Mouse (Mus musculus) CH12.LX (cell line): ENCODE measurements around the gene Dppa2. TPM values are rescaled to one million over a fixed set of nuclear protein-coding genes. Genes with fewer than 3 reads are reported as not detected.

Source experiments
- DNase-seq: peaks from one replicate; pipeline ENCODE4 v3.0.0-alpha.2; 2013; ENCODE audit errors: extremely low read depth
- H3K27ac ChIP-seq: 2 replicates; pipeline ENCODE4 v1.5.1; 2012; ENCODE audit warnings: low read depth, mild to moderate bottlenecking, control low read depth, moderate library complexity; ENCODE audit not compliant: insufficient read depth
- H3K27me3 ChIP-seq: replicated peaks from 2 replicates; pipeline ENCODE3; 2012; ENCODE audit warnings: inconsistent platforms
- H3K36me3 ChIP-seq, 2 experiments: replicated peaks in 1 of 2; 2 replicates each; pipeline versions ENCODE3 to v1.6.1; 2012; ENCODE audit warnings: inconsistent platforms in 1 of 2, low read length in 1 of 2, mild to moderate bottlenecking in 1 of 2, mixed read lengths in 1 of 2, moderate library complexity in 1 of 2; ENCODE audit not compliant: control insufficient read depth in 1 of 2, insufficient read depth in 1 of 2
- H3K4me1 ChIP-seq, 2 experiments: 2 replicates each; pipeline ENCODE4 v1.6.1; 2012; ENCODE audit warnings: inconsistent platforms in 1 of 2, moderate library complexity in 1 of 2; ENCODE audit not compliant: insufficient read depth in 2 of 2, control insufficient read depth in 1 of 2
- H3K4me2 ChIP-seq: 2 replicates; pipeline ENCODE4 v1.6.1; 2012; ENCODE audit warnings: low read depth, mild to moderate bottlenecking, control low read depth; ENCODE audit not compliant: poor library complexity, insufficient read depth, severe bottlenecking
- H3K4me3 ChIP-seq, 3 experiments: fragments of 150-350 bp in 1 of 3; sonication (generic) in 1 of 3; replicated peaks in 1 of 3; 2 replicates each; pipeline versions ENCODE3 to v1.5.1; 2011 to 2012; ENCODE audit warnings: low read depth in 2 of 3, low read length in 2 of 3, mild to moderate bottlenecking in 2 of 3, moderate library complexity in 2 of 3, control low read depth in 1 of 3, improper control_type of control experiment in 1 of 3, inconsistent platforms in 1 of 3, mixed read lengths in 1 of 3; ENCODE audit not compliant: poor library complexity in 1 of 3
- H3K79me2 ChIP-seq: replicated peaks from 2 replicates; pipeline ENCODE4 v1.6.1; 2012; ENCODE audit warnings: mild to moderate bottlenecking, moderate library complexity; ENCODE audit not compliant: control insufficient read depth, poor library complexity, insufficient read depth, severe bottlenecking; ENCODE audit errors: extremely low read depth
- H3K9ac ChIP-seq: 2 replicates; pipeline ENCODE4 v1.6.1; 2012; ENCODE audit warnings: low read depth, mild to moderate bottlenecking, control low read depth, moderate library complexity; ENCODE audit not compliant: insufficient read depth
- H3K9me3 ChIP-seq: replicated peaks from 2 replicates; pipeline ENCODE3; 2012; ENCODE audit warnings: low read length, inconsistent platforms, mixed read lengths
- CHD2 ChIP-seq: IDR thresholded peaks from 2 replicates; pipeline ENCODE4 v1.6.1; 2011; ENCODE audit warnings: low read length, improper control_type of control experiment
- CTCF ChIP-seq, 2 experiments: IDR thresholded peaks in 1 of 2; conservative IDR thresholded peaks in 1 of 2; 2 replicates each; pipeline ENCODE4 v1.5.1; 2011 to 2012; ENCODE audit warnings: low read depth in 2 of 2, low read length in 2 of 2, improper control_type of control experiment in 1 of 2, inconsistent platforms in 1 of 2, mild to moderate bottlenecking in 1 of 2, moderate library complexity in 1 of 2
- E2F4 ChIP-seq: IDR thresholded peaks from 2 replicates; pipeline ENCODE4 v1.6.1; 2011; ENCODE audit warnings: low read depth, low read length, improper control_type of control experiment; ENCODE audit not compliant: insufficient replicate concordance
- ELF1 ChIP-seq: IDR thresholded peaks from 2 replicates; pipeline ENCODE4 v1.6.1; 2014; ENCODE audit warnings: low read depth, mild to moderate bottlenecking, inconsistent platforms, low read length, improper control_type of control experiment
- GABPA ChIP-seq: IDR thresholded peaks from 2 replicates; pipeline ENCODE4 v1.6.1; 2012; ENCODE audit warnings: low read depth, low read length, improper control_type of control experiment, inconsistent platforms; ENCODE audit not compliant: insufficient replicate concordance
- HCFC1 ChIP-seq: IDR thresholded peaks from 2 replicates; pipeline ENCODE4 v1.6.1; 2012; ENCODE audit warnings: low read depth, mild to moderate bottlenecking, inconsistent platforms, low read length, improper control_type of control experiment
- MAFK ChIP-seq: IDR thresholded peaks from 2 replicates; pipeline ENCODE4 v1.6.1; 2011; ENCODE audit warnings: low read length, improper control_type of control experiment; ENCODE audit not compliant: insufficient replicate concordance
- MEF2A ChIP-seq: IDR thresholded peaks from 2 replicates; pipeline ENCODE4 v1.6.1; 2014; ENCODE audit warnings: low read depth, mild to moderate bottlenecking, inconsistent platforms, low read length, improper control_type of control experiment, borderline replicate concordance
- PAX5 ChIP-seq: IDR thresholded peaks from 2 replicates; pipeline ENCODE4 v1.6.1; 2012; ENCODE audit warnings: low read length, inconsistent platforms, mixed read lengths
- POLR2A ChIP-seq: IDR thresholded peaks from 2 replicates; pipeline ENCODE4 v1.6.1; 2011; ENCODE audit warnings: low read depth, mild to moderate bottlenecking, improper control_type of control experiment, low read length
- POLR2AphosphoS2 ChIP-seq: IDR thresholded peaks from 2 replicates; pipeline ENCODE4 v1.6.1; 2011; ENCODE audit warnings: low read depth, low read length, improper control_type of control experiment
- RCOR1 ChIP-seq: conservative IDR thresholded peaks from 2 replicates; pipeline ENCODE4 v1.6.1; 2012; ENCODE audit warnings: low read depth, mild to moderate bottlenecking, inconsistent platforms, low read length, improper control_type of control experiment
- SIN3A ChIP-seq: IDR thresholded peaks from 2 replicates; pipeline ENCODE4 v1.6.1; 2012; ENCODE audit warnings: low read length, improper control_type of control experiment, inconsistent platforms
- TBP ChIP-seq: conservative IDR thresholded peaks from 2 replicates; pipeline ENCODE4 v1.6.1; 2011; ENCODE audit warnings: low read depth, low read length, improper control_type of control experiment
- TCF12 ChIP-seq: IDR thresholded peaks from 2 replicates; pipeline ENCODE4 v1.6.1; 2014; ENCODE audit warnings: low read depth, mild to moderate bottlenecking, inconsistent platforms, low read length, improper control_type of control experiment
- USF1 ChIP-seq: IDR thresholded peaks from 2 replicates; pipeline ENCODE4 v1.6.1; 2014; ENCODE audit warnings: low read depth, mild to moderate bottlenecking, inconsistent platforms, low read length, improper control_type of control experiment
- USF2 ChIP-seq: conservative IDR thresholded peaks from 2 replicates; pipeline ENCODE4 v1.6.1; 2011; ENCODE audit warnings: low read depth, low read length, improper control_type of control experiment
- ZKSCAN1 ChIP-seq: IDR thresholded peaks from 2 replicates; pipeline ENCODE4 v1.6.1; 2012; ENCODE audit warnings: low read depth, inconsistent platforms, low read length, improper control_type of control experiment, borderline replicate concordance
- ZNF384 ChIP-seq: IDR thresholded peaks from 2 replicates; pipeline ENCODE4 v1.6.1; 2012; ENCODE audit warnings: low read depth, low read length, improper control_type of control experiment, inconsistent platforms
- dilution Hi-C: fragments of 300-500 bp; cut with MboI; formaldehyde crosslinking; loops from 2 replicates; pipeline ENCODE4 v1.14.3; 2020; ENCODE audit warnings: low sequenced_read_pairs; ENCODE audit not compliant: extremely low pct_unique_long_range_greater_than_20kb, extremely low pct_ligation_motif_present
- in situ Hi-C: fragments of 300-500 bp; cut with MboI; formaldehyde crosslinking; loops from 3 replicates; pipeline ENCODE4 v1.14.3; 2019; ENCODE audit warnings: low sequenced_read_pairs, low pct_ligation_motif_present, low pct_unique_long_range_greater_than_20kb, mixed read lengths
- polyA plus RNA-seq: library from polyadenylated mRNA; unstranded; fragments of >175 nt; gene quantifications from 2 replicates; pipeline ENCODE4 v1.2.1, GENCODE M21; 2012; ENCODE audit warnings: low read depth; ENCODE audit not compliant: insufficient read length
- total RNA-seq, 2 experiments: library from RNA; depleted of rRNA; stranded (reverse); fragments of 300-350 nt in 1 of 2; fragments of >200 nt in 1 of 2; gene quantifications; 2 replicates each; pipeline ENCODE4 v1.2.3; 2012 to 2014

The Dppa2 gene
- total and polyA plus RNA-seq, 3 experiments: 0.13 TPM; not detected in 2

DNA sequence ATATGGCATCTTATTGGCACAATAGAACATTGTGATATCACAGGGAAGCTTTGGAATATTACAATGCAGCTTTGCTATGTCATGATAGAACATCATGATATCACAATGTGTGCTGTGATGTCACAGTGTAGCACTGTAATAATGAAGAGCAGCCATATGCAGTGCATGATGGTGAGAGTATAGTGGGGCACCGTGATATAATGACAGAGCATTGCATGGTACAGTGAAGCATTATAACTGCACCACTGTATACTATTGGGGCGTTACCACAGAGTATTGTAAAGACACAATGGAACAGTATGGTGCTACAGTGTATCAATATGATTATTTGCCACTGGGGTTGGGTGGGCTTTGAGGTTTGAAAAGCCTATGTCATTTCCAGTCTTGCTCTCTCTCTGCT, 40.5 kb downstream of the Dppa2 start:
- H3K4me1 ChIP-seq: no peaks in the 10 kb centered on the region
- dilution Hi-C loops: no loop called here
- TF ChIP-seq CHD2: no peak
- TF ChIP-seq MAFK: no peak
- TF ChIP-seq TCF12: no peak
- no peak for TF ChIP-seq USF2
- H3K36me3 ChIP-seq: no peaks in the 10 kb centered on the region
- H3K79me2 ChIP-seq: no peaks in the 10 kb centered on the region
- H3K9ac ChIP-seq: no peak overlapping the region
- no peak overlapping the region for H3K27ac ChIP-seq
- no peak overlapping the region for H3K4me3 ChIP-seq
- in situ Hi-C loops: no loop called here
- no peak for DNase-seq
- peaks cover 76% of the 10 kb centered on the region for H3K9me3 ChIP-seq
- no peaks in the 10 kb centered on the region for H3K27me3 ChIP-seq
- H3K4me2 ChIP-seq: no peak overlapping the region

- H3K9me3 ChIP-seq: peaks cover 75% of the 10 kb centered on the region
- H3K4me3 ChIP-seq: no peak overlapping the region
- in situ Hi-C loops (no loop called here), dilution Hi-C loops (no loop called here)
- H3K9ac ChIP-seq: no peak overlapping the region
- H3K27me3 ChIP-seq: no peaks in the 10 kb centered on the region
- no peak overlapping the region for H3K27ac ChIP-seq
- H3K79me2 ChIP-seq: no peaks in the 10 kb centered on the region
- no peak for DNase-seq
- H3K4me1 ChIP-seq: no peaks in the 10 kb centered on the region
- H3K4me2 ChIP-seq: no peak overlapping the region
- TF ChIP-seq GABPA (no peak), TBP (no peak), SIN3A (no peak), CHD2 (no peak), RCOR1 (no peak), CTCF (conservative IDR thresholded peaks at IDR 0.05 in 1 of 2, IDR thresholded peaks at IDR 0.05 in 1 of 2; ENCODE audit: low read depth in 2 of 2, low read length in 2 of 2) (no peak), POLR2AphosphoS2 (no peak), E2F4 (no peak), ZKSCAN1 (no peak)
- TF ChIP-seq, all 38 proteins: peak for 0
- H3K36me3 ChIP-seq: no peaks in the 10 kb centered on the region
Observed at GRCm38 (mm10) chr16:48347246-48347645, 43.5 kb downstream of the Dppa2 start.

GRCm38 (mm10) chr16:48355716-48356115, 52.0 kb downstream of the Dppa2 start:
- Histone ChIP-seq H3K4me1 (no peaks in the 10 kb centered on the region), H3K4me2 (no peak overlapping the region), H3K79me2 (no peaks in the 10 kb centered on the region), H3K27ac (no peak overlapping the region), H3K9ac (no peak overlapping the region), H3K36me3 (no peaks in the 10 kb centered on the region), H3K27me3 (no peaks in the 10 kb centered on the region), H3K9me3 (peaks cover 69% of the 10 kb centered on the region), H3K4me3 (no peak overlapping the region)
- TF ChIP-seq HCFC1 (no peak), MEF2A (no peak), POLR2A (no peak), POLR2AphosphoS2 (no peak), TBP (no peak), USF1 (no peak), E2F4 (no peak), TCF12 (no peak), SIN3A (no peak), PAX5 (no peak), ELF1 (no peak), ZNF384 (no peak), ZKSCAN1 (no peak)
- DNase-seq: no peak
- in situ Hi-C loops (no loop called here), dilution Hi-C loops (no loop called here)
